Mouse (Mus musculus) C2C12 (cell line): ENCODE measurements around the gene Gm20388. TPM values are rescaled to one million over a fixed set of nuclear protein-coding genes. Genes with fewer than 3 reads are reported as not detected.

Source experiments
- H3K27me3 ChIP-seq: one replicate; pipeline ENCODE4 v1.6.1; 2011; ENCODE audit not compliant: control insufficient read depth, insufficient read depth, insufficient read length
- H3K36me3 ChIP-seq: one replicate; pipeline ENCODE4 v1.6.1; 2011; ENCODE audit not compliant: control insufficient read depth, insufficient read depth
- H3K4me3 ChIP-seq: one replicate; pipeline ENCODE4 v1.5.1; 2011; ENCODE audit warnings: mild to moderate bottlenecking, control low read depth; ENCODE audit not compliant: poor library complexity, insufficient read depth, severe bottlenecking
- H3K79me2 ChIP-seq: one replicate; pipeline ENCODE4 v1.6.1; 2011; ENCODE audit not compliant: control insufficient read depth, insufficient read depth
- H3K79me3 ChIP-seq: one replicate; pipeline ENCODE4 v1.6.1; 2011; ENCODE audit warnings: low read depth, control low read depth
- H3ac ChIP-seq: one replicate; pipeline ENCODE3; 2011; ENCODE audit warnings: low read depth; ENCODE audit not compliant: control insufficient read depth, insufficient read length
- CEBPB ChIP-seq: IDR thresholded peaks from one replicate; pipeline ENCODE4 v1.6.1; 2011; ENCODE audit warnings: low read depth, mild to moderate bottlenecking, control low read depth, moderate library complexity
- CTCF ChIP-seq: IDR thresholded peaks from one replicate; pipeline ENCODE4 v1.5.1; 2011; ENCODE audit not compliant: control insufficient read depth, insufficient read depth, insufficient read length
- FOSL1 ChIP-seq: IDR thresholded peaks from one replicate; pipeline ENCODE4 v1.8.0; 2011; ENCODE audit warnings: mild to moderate bottlenecking, low read length; ENCODE audit not compliant: poor library complexity, insufficient read depth, severe bottlenecking
- MAX ChIP-seq: IDR thresholded peaks from one replicate; pipeline ENCODE4 v1.6.1; 2011; ENCODE audit warnings: mild to moderate bottlenecking, control low read depth
- MYOD1 ChIP-seq: IDR thresholded peaks from one replicate; pipeline ENCODE4 v1.6.1; 2011; ENCODE audit warnings: low read depth; ENCODE audit not compliant: control insufficient read depth, insufficient read length
- MYOG ChIP-seq: IDR thresholded peaks from one replicate; pipeline ENCODE4 v1.6.1; 2011; ENCODE audit not compliant: control insufficient read depth, insufficient read length; ENCODE audit errors: extremely low read depth
- USF1 ChIP-seq: IDR thresholded peaks from one replicate; pipeline ENCODE4 v1.6.1; 2011; ENCODE audit warnings: low read depth, mild to moderate bottlenecking, control low read depth, moderate library complexity
- polyA plus RNA-seq: library from polyadenylated mRNA; unstranded; fragments of >200 nt; fragmentation: generic; extraction: Trizol; gene quantifications from one replicate; pipeline ENCODE4 v1.2.1, GENCODE M21; 2012; ENCODE audit warnings: missing spikeins

Gm20388 gene
- polyA plus RNA-seq, 1 experiment, result 15.0 TPM

GRCm38 (mm10) chr8:122139784-122140183 lies 2229.1 kb downstream of the Gm20388 start:
- Histone ChIP-seq H3K36me3 (no peaks in the 10 kb centered on the region), H3K79me2 (no peaks in the 10 kb centered on the region), H3K79me3 (no peaks in the 10 kb centered on the region), H3K27me3 (no peaks in the 10 kb centered on the region), H3K4me3 (no peak overlapping the region), H3ac (no peak overlapping the region)
- TF ChIP-seq CTCF (peak; percentile 88), FOSL1 (peak; percentile 34), USF1 (no peak), MAX (peak; percentile 89)

GRCm38 (mm10) chr8:122140411-122140810 lies 2229.8 kb downstream of the Gm20388 start:
- Histone ChIP-seq H3ac (no peak overlapping the region), H3K27me3 (no peaks in the 10 kb centered on the region), H3K36me3 (no peaks in the 10 kb centered on the region), H3K79me3 (no peaks in the 10 kb centered on the region), H3K79me2 (no peaks in the 10 kb centered on the region), H3K4me3 (no peak overlapping the region)
- TF ChIP-seq FOSL1 (no peak), USF1 (no peak), CEBPB (no peak), MYOD1 (no peak), CTCF (no peak), MYOG (no peak), MAX (no peak)

GRCm38 (mm10) chr8:122142428-122142827 lies 2231.8 kb downstream of the Gm20388 start:
- Histone ChIP-seq H3K4me3 (no peak overlapping the region), H3K79me2 (no peaks in the 10 kb centered on the region), H3K79me3 (no peaks in the 10 kb centered on the region), H3K36me3 (no peaks in the 10 kb centered on the region), H3K27me3 (no peaks in the 10 kb centered on the region), H3ac (no peak overlapping the region)
- TF ChIP-seq FOSL1 (no peak), CTCF (no peak), MYOG (no peak), MYOD1 (no peak), CEBPB (no peak), MAX (no peak), USF1 (no peak)

GRCm38 (mm10) chr8:122143231-122143630 lies 2232.6 kb downstream of the Gm20388 start:
- Histone ChIP-seq H3K4me3 (no peak overlapping the region), H3K36me3 (no peaks in the 10 kb centered on the region), H3K27me3 (no peaks in the 10 kb centered on the region), H3K79me3 (no peaks in the 10 kb centered on the region), H3K79me2 (no peaks in the 10 kb centered on the region), H3ac (no peak overlapping the region)
- no peak for TF ChIP-seq CEBPB
- TF ChIP-seq MYOD1, result no peak
- peak; percentile 18 for TF ChIP-seq CTCF

- H3K79me2 ChIP-seq, result no peaks in the 10 kb centered on the region
- TF ChIP-seq MYOG, result no peak
- TF ChIP-seq CEBPB, result peak; percentile 91
- no peak for TF ChIP-seq USF1
- TF ChIP-seq MAX, result peak; percentile 40
- peak; percentile 64 for TF ChIP-seq MYOD1
- no peak for TF ChIP-seq CTCF
- peak; percentile 88 for TF ChIP-seq FOSL1
- no peak overlapping the region for H3ac ChIP-seq
- no peaks in the 10 kb centered on the region for H3K36me3 ChIP-seq
- H3K27me3 ChIP-seq, result no peaks in the 10 kb centered on the region
- no peak overlapping the region for H3K4me3 ChIP-seq
- H3K79me3 ChIP-seq, result no peaks in the 10 kb centered on the region
Observed at GRCm38 (mm10) chr8:122144729-122145311, 2234.2 kb downstream of the Gm20388 start.

- H3K79me2 ChIP-seq, result no peaks in the 10 kb centered on the region
Observed at GRCm38 (mm10) chr8:122149045-122149444, 2238.4 kb downstream of the Gm20388 start.

More at GRCm38 (mm10) chr8:122149045-122149444, 2238.4 kb downstream of the Gm20388 start:
- Histone ChIP-seq H3K4me3 (no peak overlapping the region), H3K27me3 (no peaks in the 10 kb centered on the region), H3ac (no peak overlapping the region), H3K36me3 (no peaks in the 10 kb centered on the region), H3K79me3 (no peaks in the 10 kb centered on the region)
- no peak for TF ChIP-seq MAX
- TF ChIP-seq CEBPB, result no peak
- TF ChIP-seq MYOD1, result no peak
- no peak for TF ChIP-seq MYOG
- TF ChIP-seq FOSL1, result no peak
- no peak for TF ChIP-seq USF1
- TF ChIP-seq CTCF, result no peak
